Mouse (Mus musculus): ENCODE data around the gene Dgkg. TPM values are rescaled to one million over a fixed set of nuclear protein-coding genes. Genes with fewer than 3 reads are reported as not detected.
A peak's percentile ranks its signal among the peaks of the same experiment; 100 is the strongest.

The Dgkg gene
- polyA plus RNA-seq, 1 experiment, result not detected

DNA sequence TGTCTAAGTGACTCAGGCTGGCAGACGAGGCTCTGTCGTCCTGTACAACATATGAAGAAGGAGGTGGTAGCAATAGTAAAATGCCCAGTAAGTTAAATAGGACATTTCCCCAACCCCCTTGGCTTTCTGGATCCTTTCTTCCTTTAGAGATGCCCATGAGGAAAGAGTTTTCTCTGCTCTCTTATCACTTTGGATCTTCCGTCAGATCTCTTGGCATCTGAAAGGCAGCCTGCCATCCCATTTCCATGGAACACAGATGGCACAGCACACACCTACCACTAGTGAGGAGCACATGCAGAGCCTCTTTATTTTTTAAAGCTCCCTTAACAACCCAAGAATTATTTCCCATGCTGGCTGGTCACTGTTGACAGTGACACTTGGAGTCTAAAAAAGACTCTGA, 194.8 kb downstream of the Dgkg start:
- H3K4me1 ChIP-seq (ENCODE audit: control insufficient read depth, insufficient read depth, low read length), result no peaks in the 10 kb centered on the region
- TF ChIP-seq POLR2A (IDR thresholded peaks at IDR 0.05; ENCODE audit: insufficient read depth, low read depth, low read length) (no peak), CTCF (IDR thresholded peaks at IDR 0.05; ENCODE audit: insufficient read depth, low read depth, low read length) (no peak)
- 87% methylated on average over 3 of the region's 3 CpGs for WGBS
- no peak overlapping the region for H3K4me3 ChIP-seq (ENCODE audit: insufficient read depth, low read depth, low read length)
- H3K27ac ChIP-seq (ENCODE audit: insufficient read depth, low read depth, low read length), result no peak overlapping the region

GRCm38 (mm10) chr16:22461728-22462127, 195.3 kb downstream of the Dgkg start:
- TF ChIP-seq CTCF (IDR thresholded peaks at IDR 0.05; ENCODE audit: insufficient read depth, low read depth, low read length), result no peak
- no peak for TF ChIP-seq POLR2A (IDR thresholded peaks at IDR 0.05; ENCODE audit: insufficient read depth, low read depth, low read length)
- Histone ChIP-seq H3K27ac (ENCODE audit: insufficient read depth, low read depth, low read length) (no peak overlapping the region), H3K4me3 (ENCODE audit: insufficient read depth, low read depth, low read length) (no peak overlapping the region), H3K4me1 (ENCODE audit: control insufficient read depth, insufficient read depth, low read length) (no peaks in the 10 kb centered on the region)
- WGBS, result 78% methylated on average over 6 of the region's 6 CpGs

DNA sequence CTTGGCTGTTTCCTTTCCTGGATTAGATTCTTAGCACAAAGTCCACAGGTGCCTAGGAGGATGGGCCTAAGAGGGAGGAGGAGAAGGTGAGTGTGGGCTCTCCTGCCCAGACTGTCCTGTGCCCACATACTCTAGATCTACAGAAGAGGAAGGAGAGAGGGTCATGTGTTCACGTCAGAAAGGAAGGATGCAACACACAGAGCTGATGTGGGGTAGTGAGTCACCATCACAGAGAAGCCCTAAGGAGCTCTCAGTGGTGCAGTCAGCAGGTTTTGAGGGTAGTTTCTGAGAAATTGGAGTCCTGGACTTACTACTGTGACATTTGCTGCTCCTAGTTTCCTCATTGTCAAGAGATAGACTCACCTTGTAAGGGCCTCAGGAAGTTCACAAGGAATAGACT, 196.1 kb downstream of the Dgkg start:
- WGBS, result 78% methylated on average over 1 of the region's 1 CpGs
- Histone ChIP-seq H3K4me1 (ENCODE audit: control insufficient read depth, insufficient read depth, low read length) (no peaks in the 10 kb centered on the region), H3K4me3 (ENCODE audit: insufficient read depth, low read depth, low read length) (no peak overlapping the region), H3K27ac (ENCODE audit: insufficient read depth, low read depth, low read length) (no peak overlapping the region)
- TF ChIP-seq CTCF (IDR thresholded peaks at IDR 0.05; ENCODE audit: insufficient read depth, low read depth, low read length) (no peak), POLR2A (IDR thresholded peaks at IDR 0.05; ENCODE audit: insufficient read depth, low read depth, low read length) (no peak)

GRCm38 (mm10) chr16:22452082-22452481, 204.9 kb downstream of the Dgkg start:
- H3K27ac ChIP-seq (ENCODE audit: insufficient read depth, low read depth, low read length), result no peak overlapping the region
- TF ChIP-seq POLR2A (IDR thresholded peaks at IDR 0.05; ENCODE audit: insufficient read depth, low read depth, low read length), result no peak
- TF ChIP-seq CTCF (IDR thresholded peaks at IDR 0.05; ENCODE audit: insufficient read depth, low read depth, low read length), result no peak
- no peak overlapping the region for H3K4me3 ChIP-seq (ENCODE audit: insufficient read depth, low read depth, low read length)
- no peaks in the 10 kb centered on the region for H3K4me1 ChIP-seq (ENCODE audit: control insufficient read depth, insufficient read depth, low read length)
- WGBS, result 88% methylated on average over 9 of the region's 9 CpGs

DNA sequence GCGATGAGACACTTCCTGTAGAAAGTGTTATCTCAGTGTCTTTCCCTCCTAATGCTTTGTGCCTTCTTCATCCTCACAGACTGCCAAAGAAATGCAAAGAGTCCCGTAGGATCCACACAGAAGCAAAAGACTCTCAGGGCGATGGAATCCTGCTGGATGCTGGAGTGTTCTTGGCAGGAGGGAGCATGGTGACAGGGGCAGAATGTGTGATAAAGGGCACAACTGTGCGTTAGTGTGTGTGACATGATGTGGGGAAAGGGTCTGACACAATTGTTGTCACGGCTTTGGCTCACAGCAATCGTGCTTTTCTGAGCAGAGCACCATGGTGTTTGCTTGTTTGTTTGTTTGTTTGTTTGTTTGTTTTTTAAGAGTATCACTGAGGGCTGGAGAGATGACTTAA, 208.9 kb downstream of the Dgkg start:
- Histone ChIP-seq H3K4me3 (ENCODE audit: insufficient read depth, low read depth, low read length) (no peak overlapping the region), H3K27ac (ENCODE audit: insufficient read depth, low read depth, low read length) (no peak overlapping the region), H3K4me1 (ENCODE audit: control insufficient read depth, insufficient read depth, low read length) (no peaks in the 10 kb centered on the region)
- no peak for TF ChIP-seq CTCF (IDR thresholded peaks at IDR 0.05; ENCODE audit: insufficient read depth, low read depth, low read length)
- no peak for TF ChIP-seq POLR2A (IDR thresholded peaks at IDR 0.05; ENCODE audit: insufficient read depth, low read depth, low read length)
- 75% methylated on average over 6 of the region's 6 CpGs for WGBS

DNA sequence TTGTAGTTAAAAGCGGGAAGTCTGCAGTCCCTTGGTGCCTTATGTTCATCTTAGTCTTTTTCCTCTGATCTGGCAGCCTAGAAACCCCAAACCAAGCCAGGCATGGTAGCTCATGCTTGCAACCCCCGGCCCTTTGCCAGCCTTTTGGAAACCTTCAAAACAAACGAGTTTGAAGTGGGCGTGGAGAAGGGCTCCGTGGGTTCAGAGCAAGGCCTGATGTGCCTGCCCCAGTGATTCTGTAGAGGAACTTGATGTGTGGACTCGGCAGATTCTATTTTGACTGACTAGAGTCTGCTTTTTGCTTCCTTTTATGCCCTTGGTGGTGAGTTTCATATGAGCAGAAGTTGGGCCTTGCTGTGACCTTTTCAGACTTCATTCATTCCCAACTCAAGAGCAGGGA, 212.2 kb downstream of the Dgkg start:
- TF ChIP-seq CTCF (IDR thresholded peaks at IDR 0.05; ENCODE audit: insufficient read depth, low read depth, low read length) (no peak), POLR2A (IDR thresholded peaks at IDR 0.05; ENCODE audit: insufficient read depth, low read depth, low read length) (no peak)
- 67% methylated on average over 6 of the region's 6 CpGs for WGBS
- no peak overlapping the region for H3K27ac ChIP-seq (ENCODE audit: insufficient read depth, low read depth, low read length)
- no peak overlapping the region for H3K4me3 ChIP-seq (ENCODE audit: insufficient read depth, low read depth, low read length)
- peaks cover 10% of the 10 kb centered on the region for H3K4me1 ChIP-seq (ENCODE audit: control insufficient read depth, insufficient read depth, low read length)

GRCm38 (mm10) chr16:22442202-22442601, 214.8 kb downstream of the Dgkg start:
- H3K4me1 ChIP-seq (ENCODE audit: control insufficient read depth, insufficient read depth, low read length), result peaks cover 10% of the 10 kb centered on the region
- TF ChIP-seq POLR2A (IDR thresholded peaks at IDR 0.05; ENCODE audit: insufficient read depth, low read depth, low read length) (no peak), CTCF (IDR thresholded peaks at IDR 0.05; ENCODE audit: insufficient read depth, low read depth, low read length) (no peak)
- no peak overlapping the region for H3K27ac ChIP-seq (ENCODE audit: insufficient read depth, low read depth, low read length)
- 80% methylated on average over 7 of the region's 7 CpGs for WGBS
- H3K4me3 ChIP-seq (ENCODE audit: insufficient read depth, low read depth, low read length), result no peak overlapping the region

GRCm38 (mm10) chr16:22441317-22441716, 215.7 kb downstream of the Dgkg start:
- Histone ChIP-seq H3K4me1 (ENCODE audit: control insufficient read depth, insufficient read depth, low read length) (peaks cover 10% of the 10 kb centered on the region), H3K27ac (ENCODE audit: insufficient read depth, low read depth, low read length) (no peak overlapping the region), H3K4me3 (ENCODE audit: insufficient read depth, low read depth, low read length) (no peak overlapping the region)
- 96% methylated on average over 4 of the region's 4 CpGs for WGBS
- TF ChIP-seq POLR2A (IDR thresholded peaks at IDR 0.05; ENCODE audit: insufficient read depth, low read depth, low read length) (no peak), CTCF (IDR thresholded peaks at IDR 0.05; ENCODE audit: insufficient read depth, low read depth, low read length) (no peak)

DNA sequence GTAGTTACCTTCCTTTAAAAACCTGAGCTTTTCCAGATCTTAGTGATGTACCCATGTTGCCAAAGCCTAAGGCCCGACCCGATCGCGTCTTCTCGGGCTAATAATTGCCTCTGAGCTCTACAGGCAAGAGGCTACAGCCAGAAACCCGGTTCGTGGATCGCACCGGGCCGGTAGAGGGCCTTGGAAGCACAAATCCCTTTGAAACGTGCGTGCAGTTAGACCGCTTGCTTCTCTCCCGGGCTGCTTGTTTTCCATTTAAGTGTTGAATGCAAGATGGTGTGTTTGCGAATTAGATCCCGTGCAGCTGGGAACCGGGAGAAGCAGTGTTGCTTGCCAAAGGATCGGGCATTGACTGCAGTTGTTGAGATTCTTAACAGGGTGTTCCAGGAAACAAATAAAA, 216.8 kb downstream of the Dgkg start:
- Histone ChIP-seq H3K4me1 (ENCODE audit: control insufficient read depth, insufficient read depth, low read length) (peaks cover 14% of the 10 kb centered on the region), H3K4me3 (ENCODE audit: insufficient read depth, low read depth, low read length) (peak overlapping the region; percentile 47), H3K27ac (ENCODE audit: insufficient read depth, low read depth, low read length) (peak overlapping the region; percentile 72)
- no peak for TF ChIP-seq CTCF (IDR thresholded peaks at IDR 0.05; ENCODE audit: insufficient read depth, low read depth, low read length)
- no peak for TF ChIP-seq POLR2A (IDR thresholded peaks at IDR 0.05; ENCODE audit: insufficient read depth, low read depth, low read length)
- under 1% methylated on average over 18 of the region's 18 CpGs for WGBS

Measured in olfactory bulb, adult 2 months (tissue).